Mouse (Mus musculus): ENCODE measurements at regions not wholly inside any gene's neighbourhood (a gene's known extent, or its start where the extent isn't known, plus 50 kb on each side); places are given as distances from the start of the nearest gene placed in this dataset.
A peak's percentile ranks its signal among the peaks of the same experiment; 100 is the strongest.
"Not testable (repeated sequence)": the region's sequence is repeated elsewhere in the genome, so short reads cannot be mapped to it uniquely, and the experiment has no call there.

DNA sequence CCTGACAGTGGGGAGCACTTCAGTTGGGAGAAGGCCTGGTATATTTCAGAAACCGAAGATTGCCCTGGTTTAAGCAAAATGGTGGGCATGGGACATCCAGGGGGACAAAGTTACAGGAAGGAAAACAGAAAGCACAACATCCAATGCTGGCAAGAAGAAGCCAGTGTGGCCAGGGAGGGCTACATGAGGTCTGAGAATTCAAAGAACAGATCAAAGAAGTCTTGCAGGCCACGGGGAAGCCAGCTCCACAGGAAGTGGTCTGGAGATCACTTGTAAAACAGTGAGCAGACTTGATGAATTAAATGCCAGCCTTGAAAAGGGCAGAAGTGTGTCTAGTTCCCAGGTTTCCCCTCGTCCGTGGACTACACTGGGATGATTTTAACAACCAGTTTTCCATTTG lies 120.4 kb upstream of the Mad2l1 start:
- Histone ChIP-seq H3K4me1 (replicated peaks; ENCODE audit: control insufficient read depth, insufficient read depth, low read length) (no peaks in the 10 kb centered on the region), H3K9me3 (ENCODE audit: control insufficient read depth) (no peaks in the 10 kb centered on the region), H3K36me3 (ENCODE audit: control insufficient read depth, insufficient read depth) (no peaks in the 10 kb centered on the region), H3K9ac (ENCODE audit: low read depth, low read length) (no peak overlapping the region), H3K4me2 (replicated peaks; ENCODE audit: low read depth) (no peak overlapping the region), H3K27ac (ENCODE audit: low read depth, low read length) (no peak overlapping the region), H3K27me3 (replicated peaks; ENCODE audit: control insufficient read depth, insufficient read depth, low read length) (no peaks in the 10 kb centered on the region), H3K4me3 (ENCODE audit: low read depth, low read length) (no peak overlapping the region)
- ATAC-seq = no peak
- 52% methylated on average over 4 of the region's 4 CpGs for WGBS
- no peak for TF ChIP-seq CTCF (IDR thresholded peaks at IDR 0.05; ENCODE audit: low read depth)

DNA sequence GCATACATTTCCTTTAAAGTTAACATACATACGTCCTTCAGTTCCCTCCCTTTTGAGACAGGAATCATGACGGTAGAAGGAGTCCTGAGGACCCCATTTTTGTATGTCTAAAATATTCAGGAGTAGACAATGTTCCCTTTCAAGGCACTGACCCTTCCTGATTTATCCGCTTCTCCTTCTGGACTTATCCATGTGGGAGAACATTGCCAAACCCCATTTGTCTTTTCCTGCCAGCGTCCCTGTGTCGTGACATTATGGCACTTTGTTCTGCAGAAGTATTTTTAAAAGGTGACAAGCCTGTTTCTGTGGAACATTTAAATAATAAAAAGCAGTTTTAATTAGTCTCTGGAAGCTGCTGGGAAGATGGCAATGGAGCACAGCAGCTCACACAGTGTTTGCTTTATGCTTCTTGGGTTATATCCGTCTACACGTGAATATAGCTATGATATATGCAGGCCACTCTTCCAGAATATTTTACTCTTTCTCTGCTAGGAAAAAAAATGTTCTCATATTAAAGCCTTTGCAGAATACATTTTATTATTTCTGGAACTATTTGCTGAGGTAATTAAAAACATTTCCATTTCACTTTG lies 115.6 kb upstream of the Mad2l1 start:
- no peak for TF ChIP-seq CTCF (IDR thresholded peaks at IDR 0.05; ENCODE audit: low read depth)
- no peak for ATAC-seq
- WGBS = 72% methylated on average over 7 of the region's 7 CpGs

DNA sequence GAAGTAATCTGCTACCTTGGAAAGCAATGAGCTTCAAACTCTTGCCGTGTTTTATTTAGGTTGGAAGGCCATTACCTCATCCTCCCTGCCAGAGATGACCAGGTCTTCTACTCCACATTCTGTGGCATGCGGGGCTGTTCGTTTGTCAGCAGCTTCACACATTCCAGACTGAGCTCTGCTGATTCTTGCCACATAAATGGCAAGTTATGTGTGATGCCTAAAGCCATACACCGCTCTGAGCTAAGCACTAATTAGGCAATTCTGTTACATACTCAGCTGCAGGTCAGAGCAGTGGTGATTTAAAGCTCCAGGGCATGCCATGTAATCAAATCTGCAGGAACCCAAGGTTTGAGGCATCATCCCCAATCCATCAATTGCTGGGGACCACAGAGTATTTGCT lies 106.8 kb upstream of the Mad2l1 start:
- Histone ChIP-seq H3K4me1 (replicated peaks; ENCODE audit: control insufficient read depth, insufficient read depth, low read length) (no peaks in the 10 kb centered on the region), H3K9ac (ENCODE audit: low read depth, low read length) (no peak overlapping the region), H3K27ac (ENCODE audit: low read depth, low read length) (no peak overlapping the region), H3K4me2 (replicated peaks; ENCODE audit: low read depth) (no peak overlapping the region), H3K27me3 (replicated peaks; ENCODE audit: control insufficient read depth, insufficient read depth, low read length) (no peaks in the 10 kb centered on the region), H3K9me3 (ENCODE audit: control insufficient read depth) (no peaks in the 10 kb centered on the region), H3K4me3 (ENCODE audit: low read depth, low read length) (no peak overlapping the region), H3K36me3 (ENCODE audit: control insufficient read depth, insufficient read depth) (no peaks in the 10 kb centered on the region)
- 56% methylated on average over 4 of the region's 4 CpGs for WGBS
- ATAC-seq = no peak
- no peak for TF ChIP-seq CTCF (IDR thresholded peaks at IDR 0.05; ENCODE audit: low read depth)

More for the DNA sequence above, 115.6 kb upstream of the Mad2l1 start:
- no peaks in the 10 kb centered on the region for H3K27me3 ChIP-seq (replicated peaks; ENCODE audit: control insufficient read depth, insufficient read depth, low read length)
- no peak overlapping the region for H3K27ac ChIP-seq (ENCODE audit: low read depth, low read length)
- H3K9ac ChIP-seq (ENCODE audit: low read depth, low read length) = no peak overlapping the region
- no peaks in the 10 kb centered on the region for H3K9me3 ChIP-seq (ENCODE audit: control insufficient read depth)
- no peak overlapping the region for H3K4me3 ChIP-seq (ENCODE audit: low read depth, low read length)
- no peaks in the 10 kb centered on the region for H3K4me1 ChIP-seq (replicated peaks; ENCODE audit: control insufficient read depth, insufficient read depth, low read length)
- H3K36me3 ChIP-seq (ENCODE audit: control insufficient read depth, insufficient read depth) = no peaks in the 10 kb centered on the region
- no peak overlapping the region for H3K4me2 ChIP-seq (replicated peaks; ENCODE audit: low read depth)

DNA sequence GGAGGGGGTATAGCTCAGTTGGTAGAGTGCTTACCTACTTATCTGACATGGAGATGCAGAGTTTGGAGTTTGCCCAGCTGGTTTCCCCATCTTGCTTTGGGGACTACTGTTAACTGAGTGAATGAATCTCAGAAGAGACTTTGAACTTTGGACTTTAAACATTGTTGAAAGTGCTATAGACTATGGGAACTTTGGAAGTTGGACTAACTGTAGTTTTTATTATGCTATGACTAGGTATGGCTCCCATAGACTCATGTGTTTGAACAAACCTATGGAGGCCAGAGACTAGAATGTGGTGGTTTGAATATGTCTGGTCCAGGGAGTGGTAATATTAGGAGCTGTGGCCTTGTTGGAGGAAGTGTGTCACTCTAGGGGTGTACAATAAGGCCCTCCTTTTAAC lies 84.8 kb upstream of the Mad2l1 start:
- H3K4me3 ChIP-seq (ENCODE audit: low read depth, low read length); H3K4me1 ChIP-seq (replicated peaks; ENCODE audit: control insufficient read depth, insufficient read depth, low read length); H3K9ac ChIP-seq (ENCODE audit: low read depth, low read length); H3K4me2 ChIP-seq (replicated peaks; ENCODE audit: low read depth); H3K9me3 ChIP-seq (ENCODE audit: control insufficient read depth); H3K27ac ChIP-seq (ENCODE audit: low read depth, low read length); H3K27me3 ChIP-seq (replicated peaks; ENCODE audit: control insufficient read depth, insufficient read depth, low read length); H3K36me3 ChIP-seq (ENCODE audit: control insufficient read depth, insufficient read depth): not testable (repeated sequence)
- ATAC-seq = peak; percentile 77

DNA sequence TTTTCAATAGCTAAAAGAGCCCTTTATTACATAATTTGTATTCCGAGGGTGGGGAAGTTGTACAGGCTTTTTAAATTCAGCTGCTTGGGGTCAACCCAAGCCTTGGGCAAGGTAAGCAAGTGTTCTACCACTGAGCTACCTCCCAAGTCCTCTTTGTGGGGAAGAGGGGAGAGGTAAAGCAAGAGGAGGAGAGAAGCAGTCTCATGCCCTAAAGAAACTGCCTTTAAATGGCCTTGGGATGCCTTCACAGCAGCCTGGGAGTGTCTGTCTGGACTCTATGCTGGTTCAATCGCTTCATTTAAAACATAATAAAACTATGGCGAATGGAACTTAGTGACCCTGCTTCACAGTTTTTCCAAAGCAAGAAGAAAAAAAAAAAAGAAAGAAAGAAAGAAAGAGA lies 77.0 kb upstream of the Mad2l1 start:
- Histone ChIP-seq H3K9me3 (ENCODE audit: control insufficient read depth) (no peaks in the 10 kb centered on the region), H3K9ac (ENCODE audit: low read depth, low read length) (no peak overlapping the region), H3K27me3 (replicated peaks; ENCODE audit: control insufficient read depth, insufficient read depth, low read length) (no peaks in the 10 kb centered on the region), H3K4me1 (replicated peaks; ENCODE audit: control insufficient read depth, insufficient read depth, low read length) (no peaks in the 10 kb centered on the region), H3K4me3 (ENCODE audit: low read depth, low read length) (no peak overlapping the region), H3K27ac (ENCODE audit: low read depth, low read length) (no peak overlapping the region), H3K36me3 (ENCODE audit: control insufficient read depth, insufficient read depth) (no peaks in the 10 kb centered on the region), H3K4me2 (replicated peaks; ENCODE audit: low read depth) (no peak overlapping the region)
- ATAC-seq = no peak
- no peak for TF ChIP-seq CTCF (IDR thresholded peaks at IDR 0.05; ENCODE audit: low read depth)
- 85% methylated on average over 3 of the region's 3 CpGs for WGBS

DNA sequence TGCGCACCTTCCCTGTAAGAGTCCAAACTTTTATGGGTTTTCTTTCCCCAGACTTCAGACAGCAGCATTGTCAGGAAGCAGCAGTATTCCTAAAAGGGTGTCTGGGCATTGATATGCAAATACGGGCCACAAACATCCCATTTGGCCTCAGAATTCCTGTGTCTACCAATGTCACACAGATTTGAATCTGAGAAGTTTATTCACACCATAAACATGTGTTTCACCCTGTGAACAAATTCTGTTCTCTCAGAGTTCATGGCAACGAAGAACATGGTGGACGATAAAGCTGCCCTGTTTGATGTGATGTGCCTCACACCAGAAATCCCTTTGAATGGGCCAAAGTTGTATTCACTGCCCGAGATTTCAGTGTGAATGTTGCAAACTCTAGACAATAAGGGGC lies 70.7 kb upstream of the Mad2l1 start:
- H3K27ac ChIP-seq (ENCODE audit: low read depth, low read length) = no peak overlapping the region
- H3K9me3 ChIP-seq (ENCODE audit: control insufficient read depth) = no peaks in the 10 kb centered on the region
- no peak overlapping the region for H3K4me2 ChIP-seq (replicated peaks; ENCODE audit: low read depth)
- H3K9ac ChIP-seq (ENCODE audit: low read depth, low read length) = no peak overlapping the region
- no peak overlapping the region for H3K4me3 ChIP-seq (ENCODE audit: low read depth, low read length)
- H3K27me3 ChIP-seq (replicated peaks; ENCODE audit: control insufficient read depth, insufficient read depth, low read length) = no peaks in the 10 kb centered on the region
- no peaks in the 10 kb centered on the region for H3K36me3 ChIP-seq (ENCODE audit: control insufficient read depth, insufficient read depth)
- TF ChIP-seq CTCF (IDR thresholded peaks at IDR 0.05; ENCODE audit: low read depth) = no peak
- WGBS = 90% methylated on average over 4 of the region's 5 CpGs
- H3K4me1 ChIP-seq (replicated peaks; ENCODE audit: control insufficient read depth, insufficient read depth, low read length) = no peaks in the 10 kb centered on the region
- no peak for ATAC-seq
